In genomic region chr1:119954680-119955079, GRCm38 (mm10) we compare ENCODE assay signal across 30 mouse cellular contexts. TPM values are rescaled to one million over a fixed set of nuclear protein-coding genes. Genes with fewer than 3 reads are reported as not detected.
A peak's percentile ranks its signal among the peaks of the same experiment; 100 is the strongest.
DNase-seq lines count a peak whose midpoint lies in the region; ATAC-seq lines count a peak whose summit lies in the region.
"Had no signal": no experiment of that assay in that cellular context is flagged by ENCODE, and none has a peak within 500 bp of the region (broad histone marks: within the 10 kb centered on the region; RNA-seq: fewer than 3 reads in every experiment).

No protein-coding gene starts in this region.

- H3K36me3 ChIP-seq in forebrain, embryonic 16.5 days (ENCODE audit: control insufficient read depth, insufficient read depth): no peaks in the 10 kb centered on the region
- H3K36me3 ChIP-seq in forebrain, embryonic 10.5 days (replicated peaks): no peaks in the 10 kb centered on the region
- no peaks in the 10 kb centered on the region for H3K36me3 ChIP-seq in hindbrain, embryonic 14.5 days (replicated peaks; ENCODE audit: control insufficient read depth, insufficient read depth)
- no peaks in the 10 kb centered on the region for H3K36me3 ChIP-seq in midbrain, embryonic 16.5 days (ENCODE audit: control insufficient read depth, insufficient read depth, low read length)
- H3K36me3 ChIP-seq: embryonic facial prominence, embryonic 12.5 days; forebrain, embryonic 12.5 days; heart, embryonic 15.5 days; intestine, embryonic 15.5 days; limb, embryonic 12.5 days had no signal

- H3K9ac ChIP-seq in forebrain, embryonic 16.5 days (replicated peaks; ENCODE audit: low read depth, low read length): no peak overlapping the region
- H3K9ac ChIP-seq in hindbrain, embryonic 14.5 days: no peak overlapping the region
- no peak overlapping the region for H3K9ac ChIP-seq in midbrain, embryonic 16.5 days (ENCODE audit: low read depth, low read length)
- H3K9ac ChIP-seq: embryonic facial prominence, embryonic 12.5 days; forebrain, embryonic 12.5 days; heart, embryonic 15.5 days; intestine, embryonic 15.5 days; limb, embryonic 12.5 days; liver, postnatal 0 days had no signal

- H3K4me3 ChIP-seq in forebrain, embryonic 16.5 days (replicated peaks; ENCODE audit: low read length): no peak overlapping the region
- no peak overlapping the region for H3K4me3 ChIP-seq in forebrain, embryonic 10.5 days
- no peak overlapping the region for H3K4me3 ChIP-seq in hindbrain, embryonic 14.5 days (replicated peaks; ENCODE audit: low read length)
- H3K4me3 ChIP-seq in midbrain, embryonic 16.5 days (ENCODE audit: low read depth, low read length): no peak overlapping the region
- H3K4me3 ChIP-seq: embryonic facial prominence, embryonic 12.5 days; forebrain, embryonic 12.5 days; heart, embryonic 15.5 days; intestine, embryonic 15.5 days; limb, embryonic 12.5 days had no signal

- no peak for DNase-seq in forebrain, embryonic 10.5 days (ENCODE audit: extremely low spot score, low spot score)
- DNase-seq in R1 (ENCODE audit: low read depth, low spot score): peak; percentile 39
- DNase-seq in hindbrain, embryonic 14.5 days (ENCODE audit: low spot score): no peak
- DNase-seq in frontal cortex, adult 2 months (ENCODE audit: extremely low spot score in 1 of 2, low spot score in 1 of 2): no peak
- no peak for DNase-seq in gastrocnemius, postnatal 25 days
- DNase-seq in cerebellum, postnatal 14 days: no peak
- DNase-seq: cerebellum, adult 11-12 months; cerebellum, postnatal 25 days; heart, postnatal 4 days; kidney, adult 8-10 months; kidney, postnatal 10 days; layer of hippocampus, postnatal 36 days; liver, postnatal 0 days; retina, postnatal 1 day; right cerebral cortex, postnatal 25 days; spleen, adult 18-20 months; thymus, postnatal 25 days had no signal

- H3K4me2 ChIP-seq in forebrain, embryonic 16.5 days (ENCODE audit: low read length): no peak overlapping the region
- no peak overlapping the region for H3K4me2 ChIP-seq in hindbrain, embryonic 14.5 days (replicated peaks)
- no peak overlapping the region for H3K4me2 ChIP-seq in midbrain, embryonic 16.5 days (ENCODE audit: low read length)
- H3K4me2 ChIP-seq: embryonic facial prominence, embryonic 12.5 days; forebrain, embryonic 12.5 days; heart, embryonic 15.5 days; intestine, embryonic 15.5 days; limb, embryonic 12.5 days; liver, embryonic 11.5 days had no signal

- no peaks in the 10 kb centered on the region for H3K9me3 ChIP-seq in forebrain, embryonic 16.5 days (ENCODE audit: control insufficient read depth, low read length)
- no peaks in the 10 kb centered on the region for H3K9me3 ChIP-seq in forebrain, embryonic 10.5 days
- no peaks in the 10 kb centered on the region for H3K9me3 ChIP-seq in hindbrain, embryonic 14.5 days (ENCODE audit: control insufficient read depth, low read length)
- no peaks in the 10 kb centered on the region for H3K9me3 ChIP-seq in midbrain, embryonic 16.5 days (replicated peaks; ENCODE audit: control insufficient read depth, low read length, poor library complexity, severe bottlenecking)
- H3K9me3 ChIP-seq: embryonic facial prominence, embryonic 12.5 days; forebrain, embryonic 12.5 days; heart, embryonic 15.5 days; intestine, embryonic 15.5 days; limb, embryonic 12.5 days had no signal

- 0 out of 2 replicates have a peak, but pooled peaks cover 4% of the 10 kb centered on the region for H3K4me1 ChIP-seq in forebrain, embryonic 16.5 days (replicated peaks; ENCODE audit: control insufficient read depth, insufficient read depth, low read length)
- no peaks in the 10 kb centered on the region for H3K4me1 ChIP-seq in forebrain, embryonic 10.5 days
- H3K4me1 ChIP-seq in hindbrain, embryonic 14.5 days (replicated peaks; ENCODE audit: control insufficient read depth, insufficient read depth, low read length): no peaks in the 10 kb centered on the region; the same call in 1 of the 2 replicates
- H3K4me1 ChIP-seq in midbrain, embryonic 16.5 days (ENCODE audit: control insufficient read depth, insufficient read depth, low read length): no peaks in the 10 kb centered on the region
- H3K4me1 ChIP-seq: embryonic facial prominence, embryonic 12.5 days; forebrain, embryonic 12.5 days; heart, embryonic 15.5 days; intestine, embryonic 15.5 days; limb, embryonic 12.5 days had no signal

- no peak overlapping the region for H3K27ac ChIP-seq in forebrain, embryonic 16.5 days (ENCODE audit: low read length)
- no peak overlapping the region for H3K27ac ChIP-seq in forebrain, embryonic 10.5 days
- H3K27ac ChIP-seq in hindbrain, embryonic 14.5 days: no peak overlapping the region
- H3K27ac ChIP-seq in midbrain, embryonic 16.5 days (ENCODE audit: low read length): no peak overlapping the region
- H3K27ac ChIP-seq: embryonic facial prominence, embryonic 12.5 days; forebrain, embryonic 12.5 days; heart, embryonic 15.5 days; intestine, embryonic 15.5 days; limb, embryonic 12.5 days; macrophage had no signal

- ATAC-seq in forebrain, embryonic 16.5 days: peak; percentile 49; the same call in 1 of the 2 replicates
- peak; percentile 65 for ATAC-seq in hindbrain, embryonic 14.5 days (ENCODE audit: low FRiP score)
- peak; percentile 70 for ATAC-seq in midbrain, embryonic 16.5 days
- ATAC-seq: CD4-positive, CD25-positive, alpha-beta regulatory T cell, adult 4 months; intestine, embryonic 15.5 days; liver, postnatal 0 days; lung, postnatal 0 days had no signal

- H3K27me3 ChIP-seq in forebrain, embryonic 16.5 days (replicated peaks; ENCODE audit: control insufficient read depth, insufficient read depth, low read length): no peaks in the 10 kb centered on the region
- no peaks in the 10 kb centered on the region for H3K27me3 ChIP-seq in forebrain, embryonic 10.5 days (ENCODE audit: poor library complexity, severe bottlenecking)
- H3K27me3 ChIP-seq in hindbrain, embryonic 14.5 days (ENCODE audit: control insufficient read depth, insufficient read depth, low read length): no peaks in the 10 kb centered on the region
- H3K27me3 ChIP-seq in midbrain, embryonic 16.5 days (ENCODE audit: control insufficient read depth, insufficient read depth, low read depth, low read length): no peaks in the 10 kb centered on the region
- H3K27me3 ChIP-seq: embryonic facial prominence, embryonic 12.5 days; forebrain, embryonic 12.5 days; heart, embryonic 15.5 days; intestine, embryonic 15.5 days; limb, embryonic 12.5 days had no signal

- 59% methylated on average over 2 of the region's 2 CpGs for WGBS in forebrain, embryonic 16.5 days
- 86% methylated on average over 2 of the region's 2 CpGs for WGBS in forebrain, embryonic 10.5 days
- WGBS in hindbrain, embryonic 14.5 days: 54% methylated on average over 2 of the region's 2 CpGs
- WGBS in midbrain, embryonic 16.5 days: 60% methylated on average over 2 of the region's 2 CpGs

RNA-seq across cellular contexts. Expression of gene Tmem177, which starts 41.7 kb away (rescaled TPM):
- polyA plus RNA-seq in forebrain, embryonic 16.5 days (2015; fragmentation: Nextera tagmentation; extraction: Ambion mirVana): 13.4 and 14.3 TPM in 2 replicates
- polyA plus RNA-seq in forebrain, embryonic 10.5 days (2016; fragmentation: Nextera tagmentation; extraction: Ambion mirVana): 10.0 and 11.2 TPM in 2 replicates
- 6.7 and 7.3 TPM in 2 replicates for polyA plus RNA-seq in hindbrain, embryonic 14.5 days (2014; fragmentation: Nextera tagmentation; extraction: Ambion mirVana)
- polyA plus RNA-seq in midbrain, embryonic 16.5 days (2015; fragmentation: Nextera tagmentation; extraction: Ambion mirVana): 6.9 and 8.4 TPM in 2 replicates
- 6.7 and 7.4 TPM in 2 replicates for polyA plus RNA-seq in frontal cortex, adult 2 months (2012; rRNA removed)
- 1 to 10 TPM; 5.1 TPM for total RNA-seq in gastrocnemius, postnatal 25 days (2021)

RNA-seq across cellular contexts. Expression of gene Cfap221, which starts 42.4 kb away (rescaled TPM):
- 0.25 and 0.60 TPM in 2 replicates for polyA plus RNA-seq in forebrain, embryonic 16.5 days (2015; fragmentation: Nextera tagmentation; extraction: Ambion mirVana)
- 0.16 TPM in 1 of 2 replicates, not detected in the other for polyA plus RNA-seq in forebrain, embryonic 10.5 days (2016; fragmentation: Nextera tagmentation; extraction: Ambion mirVana)
- polyA plus RNA-seq in hindbrain, embryonic 14.5 days (2014; fragmentation: Nextera tagmentation; extraction: Ambion mirVana): 0.32 and 0.48 TPM in 2 replicates
- 0.40 and 0.62 TPM in 2 replicates for polyA plus RNA-seq in midbrain, embryonic 16.5 days (2015; fragmentation: Nextera tagmentation; extraction: Ambion mirVana)
- polyA plus RNA-seq in frontal cortex, adult 2 months (2012; rRNA removed): 0.13 and 0.20 TPM in 2 replicates
- not detected for total RNA-seq in gastrocnemius, postnatal 25 days (2021)
- total RNA-seq: adrenal gland, adult 18-20 months; gastrocnemius, postnatal 4 days; heart, postnatal 4 days had no signal
- polyA plus RNA-seq: CD4-positive, CD25-positive, alpha-beta regulatory T cell, adult 4 months; forebrain, embryonic 12.5 days; intestine, embryonic 15.5 days; liver, postnatal 0 days; macrophage had no signal

RNA-seq across cellular contexts. Expression of gene Sctr, which starts 52.0 kb away (rescaled TPM):
- polyA plus RNA-seq in forebrain, embryonic 16.5 days (2015; fragmentation: Nextera tagmentation; extraction: Ambion mirVana): 0.51 and 0.52 TPM in 2 replicates
- 0.16 and 0.17 TPM in 2 replicates for polyA plus RNA-seq in forebrain, embryonic 10.5 days (2016; fragmentation: Nextera tagmentation; extraction: Ambion mirVana)
- polyA plus RNA-seq in hindbrain, embryonic 14.5 days (2014; fragmentation: Nextera tagmentation; extraction: Ambion mirVana): 0.43 and 0.86 TPM in 2 replicates
- 0.63 and 1.0 TPM in 2 replicates for polyA plus RNA-seq in midbrain, embryonic 16.5 days (2015; fragmentation: Nextera tagmentation; extraction: Ambion mirVana)
- 0.53 and 0.66 TPM in 2 replicates for polyA plus RNA-seq in frontal cortex, adult 2 months (2012; rRNA removed)
- 1 to 10 TPM; 3.0 to 3.8 TPM for total RNA-seq in gastrocnemius, postnatal 25 days (2021)
- polyA plus RNA-seq: heart, embryonic 15.5 days; limb, embryonic 12.5 days; liver, embryonic 11.5 days; macrophage had no signal
